ENCODE assay signal across 10 mouse cellular contexts in the genomic region with DNA sequence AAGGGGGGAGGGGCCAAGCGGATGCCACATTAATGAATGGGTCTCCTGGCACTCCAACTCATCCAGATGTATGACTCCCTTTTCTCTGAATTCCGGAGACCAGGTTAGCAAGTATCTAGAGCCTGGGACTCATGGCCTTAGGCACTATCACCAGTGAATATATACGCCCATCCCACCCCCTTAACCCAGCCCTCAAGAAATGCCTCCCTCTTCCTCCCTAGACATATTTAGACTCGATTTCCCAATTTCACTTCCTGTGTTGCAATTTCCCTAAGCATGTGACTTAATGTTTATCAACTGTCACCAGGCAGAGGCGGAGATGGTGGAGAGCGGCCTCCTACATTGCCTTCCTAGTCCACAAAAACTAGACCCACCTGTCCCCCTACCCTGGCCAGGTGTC. TPM values are rescaled to one million over a fixed set of nuclear protein-coding genes. Genes with fewer than 3 reads are reported as not detected.
DNase-seq lines count a peak whose midpoint lies in the region; ATAC-seq and TF ChIP-seq lines count a peak whose summit lies in the region.
"Had no signal": no experiment of that assay in that cellular context is flagged by ENCODE, and none has a peak within 500 bp of the region (broad histone marks: within the 10 kb centered on the region; RNA-seq: fewer than 3 reads in every experiment).

No protein-coding gene starts in this region.

- TF ChIP-seq CTCF in liver, postnatal 0 days (IDR thresholded peaks at IDR 0.05; ENCODE audit: low read depth), result no peak
- TF ChIP-seq CTCF in small intestine, adult 2 months (IDR thresholded peaks at IDR 0.05; ENCODE audit: extremely low read depth, insufficient read length, insufficient replicate concordance, low read depth, low read length), result no peak

- peak overlapping the region; percentile 84 for H3K27ac ChIP-seq in kidney, embryonic 16.5 days (ENCODE audit: low read length)
- peak overlapping the region; percentile 63 for H3K27ac ChIP-seq in liver, postnatal 0 days (ENCODE audit: low read depth)
- H3K27ac ChIP-seq in small intestine, adult 2 months (ENCODE audit: insufficient read depth, low read depth, low read length), result 0 out of 2 replicates have a peak overlapping the region, but pooled peaks have one; percentile 11
- no peak overlapping the region for H3K27ac ChIP-seq in forebrain, embryonic 11.5 days (ENCODE audit: low read depth, low read length)
- H3K27ac ChIP-seq: hindbrain, embryonic 15.5 days had no signal

- 47% methylated on average over 6 of the region's 6 CpGs for WGBS in kidney, embryonic 16.5 days
- WGBS in liver, postnatal 0 days (ENCODE audit: insufficient replicate concordance), result 19% methylated on average over 6 of the region's 6 CpGs
- 70% methylated on average over 6 of the region's 6 CpGs for WGBS in small intestine, adult 2 months
- 82% methylated on average over 6 of the region's 6 CpGs for WGBS in forebrain, embryonic 11.5 days

- H3K27me3 ChIP-seq in kidney, embryonic 16.5 days (ENCODE audit: insufficient read depth, low read length), result no peaks in the 10 kb centered on the region
- H3K27me3 ChIP-seq in liver, postnatal 0 days (ENCODE audit: insufficient read depth, low read length), result no peaks in the 10 kb centered on the region
- no peaks in the 10 kb centered on the region for H3K27me3 ChIP-seq in small intestine, adult 2 months (ENCODE audit: control insufficient read depth, insufficient read depth, low read length)
- H3K27me3 ChIP-seq in forebrain, embryonic 11.5 days (ENCODE audit: control insufficient read depth, insufficient read depth, low read length), result no peaks in the 10 kb centered on the region
- H3K27me3 ChIP-seq: hindbrain, embryonic 15.5 days had no signal

- H3K36me3 ChIP-seq in kidney, embryonic 16.5 days (ENCODE audit: insufficient read depth, low read length), result no peaks in the 10 kb centered on the region
- H3K36me3 ChIP-seq in liver, postnatal 0 days (replicated peaks; ENCODE audit: insufficient read depth, low read length), result no peaks in the 10 kb centered on the region
- H3K36me3 ChIP-seq in small intestine, adult 2 months (ENCODE audit: control insufficient read depth, insufficient read depth, low read length), result no peaks in the 10 kb centered on the region
- no peaks in the 10 kb centered on the region for H3K36me3 ChIP-seq in forebrain, embryonic 11.5 days (ENCODE audit: control insufficient read depth, insufficient read depth, low read length)
- H3K36me3 ChIP-seq: hindbrain, embryonic 15.5 days had no signal

- no peak for TF ChIP-seq POLR2A in small intestine, adult 2 months (IDR thresholded peaks at IDR 0.05; ENCODE audit: low read depth, low read length)

- no peak for DNase-seq in kidney, adult 18-20 months
- peak; percentile 31 for DNase-seq in fat pad, adult 2 months (ENCODE audit: extremely low read depth, low read depth, low spot score)
- peak; percentile 36 for DNase-seq in liver, postnatal 0 days
- DNase-seq in right cerebral cortex, postnatal 36 days (ENCODE audit: low spot score in 2 of 2), result no peak
- DNase-seq in forebrain, embryonic 11.5 days (ENCODE audit: low spot score), result no peak
- no peak for DNase-seq in left cerebral cortex, adult 18-20 months (ENCODE audit: low spot score in 2 of 2)

- no peak overlapping the region for H3K4me2 ChIP-seq in kidney, embryonic 16.5 days (replicated peaks; ENCODE audit: low read depth, low read length)
- H3K4me2 ChIP-seq in liver, postnatal 0 days (ENCODE audit: low read depth, low read length), result peak overlapping the region; percentile 48
- H3K4me2 ChIP-seq in forebrain, embryonic 11.5 days (ENCODE audit: low read depth, low read length, severe bottlenecking), result no peak overlapping the region
- H3K4me2 ChIP-seq: hindbrain, embryonic 15.5 days had no signal

- no peak overlapping the region for H3K9ac ChIP-seq in kidney, embryonic 16.5 days (replicated peaks; ENCODE audit: low read length)
- H3K9ac ChIP-seq in liver, postnatal 0 days (replicated peaks), result no peak overlapping the region
- no peak overlapping the region for H3K9ac ChIP-seq in forebrain, embryonic 11.5 days (ENCODE audit: low read length)
- H3K9ac ChIP-seq: hindbrain, embryonic 15.5 days had no signal

- peak; percentile 82 for TF ChIP-seq EP300 in liver, postnatal 0 days (IDR thresholded peaks at IDR 0.05; ENCODE audit: low read depth)

- H3K4me3 ChIP-seq in kidney, embryonic 16.5 days (ENCODE audit: low read length), result no peak overlapping the region
- H3K4me3 ChIP-seq in liver, postnatal 0 days (ENCODE audit: low read depth, low read length), result no peak overlapping the region
- no peak overlapping the region for H3K4me3 ChIP-seq in small intestine, adult 2 months (ENCODE audit: low read depth, low read length)
- no peak overlapping the region for H3K4me3 ChIP-seq in forebrain, embryonic 11.5 days (ENCODE audit: low read depth, low read length)
- H3K4me3 ChIP-seq: hindbrain, embryonic 15.5 days had no signal

- peaks cover 4% of the 10 kb centered on the region; the same call in 1 of the 2 replicates for H3K9me3 ChIP-seq in kidney, embryonic 16.5 days (ENCODE audit: low read length)
- H3K9me3 ChIP-seq in liver, postnatal 0 days (ENCODE audit: low read length), result no peaks in the 10 kb centered on the region
- H3K9me3 ChIP-seq in forebrain, embryonic 11.5 days (ENCODE audit: control insufficient read depth, low read length), result no peaks in the 10 kb centered on the region
- H3K9me3 ChIP-seq: hindbrain, embryonic 15.5 days had no signal

- no peak for ATAC-seq in kidney, embryonic 16.5 days (ENCODE audit: low FRiP score, low TSS enrichment)
- peak; percentile 68 for ATAC-seq in liver, postnatal 0 days
- ATAC-seq in forebrain, embryonic 11.5 days (replicated peaks; ENCODE audit: low FRiP score), result no peak

- H3K4me1 ChIP-seq in kidney, embryonic 16.5 days (ENCODE audit: insufficient read depth, low read length), result peaks cover 53% of the 10 kb centered on the region
- H3K4me1 ChIP-seq in liver, postnatal 0 days (ENCODE audit: insufficient read depth), result peaks cover 34% of the 10 kb centered on the region
- peaks cover 32% of the 10 kb centered on the region for H3K4me1 ChIP-seq in small intestine, adult 2 months (ENCODE audit: control insufficient read depth, insufficient read depth, insufficient read length, low read length)
- no peaks in the 10 kb centered on the region for H3K4me1 ChIP-seq in forebrain, embryonic 11.5 days (replicated peaks; ENCODE audit: control insufficient read depth, insufficient read depth, low read length)
- H3K4me1 ChIP-seq: hindbrain, embryonic 15.5 days had no signal

RNA-seq across cellular contexts. Expression of a gene that starts 9.3 kb away (rescaled TPM):
- polyA plus RNA-seq in kidney, embryonic 16.5 days (2015; fragmentation: Nextera tagmentation; extraction: Ambion mirVana), result not detected in 2 replicates
- polyA plus RNA-seq in liver, postnatal 0 days (2015; fragmentation: Nextera tagmentation; extraction: Ambion mirVana), result not detected in 2 replicates
- polyA plus RNA-seq in small intestine, adult 2 months (2012; rRNA removed), result not detected in 2 replicates
- polyA plus RNA-seq in forebrain, embryonic 11.5 days (2014; fragmentation: Nextera tagmentation; extraction: Ambion mirVana), result 0.40 TPM in 1 of 2 replicates, not detected in the other
- under 1 TPM in 1 of 2 experiments, not detected in 1; 0.49 TPM for total RNA-seq in left cerebral cortex, adult 18-20 months (2021)
- polyA plus RNA-seq: hindbrain, embryonic 15.5 days; limb, embryonic 11.5 days had no signal

RNA-seq across cellular contexts. Expression of a gene that starts 33.0 kb away (rescaled TPM):
- polyA plus RNA-seq in kidney, embryonic 16.5 days (2015; fragmentation: Nextera tagmentation; extraction: Ambion mirVana), result 366 and 377 TPM in 2 replicates
- 23.3 and 26.3 TPM in 2 replicates for polyA plus RNA-seq in liver, postnatal 0 days (2015; fragmentation: Nextera tagmentation; extraction: Ambion mirVana)
- 24.3 and 47.5 TPM in 2 replicates for polyA plus RNA-seq in small intestine, adult 2 months (2012; rRNA removed)
- 355 and 371 TPM in 2 replicates for polyA plus RNA-seq in forebrain, embryonic 11.5 days (2014; fragmentation: Nextera tagmentation; extraction: Ambion mirVana)
- total RNA-seq in left cerebral cortex, adult 18-20 months (2021), result 10 to 100 TPM; 81.2 to 81.9 TPM

RNA-seq across cellular contexts. Expression of a gene that starts 52.0 kb away (rescaled TPM):
- polyA plus RNA-seq in kidney, embryonic 16.5 days (2015; fragmentation: Nextera tagmentation; extraction: Ambion mirVana), result 6.6 and 7.8 TPM in 2 replicates
- polyA plus RNA-seq in liver, postnatal 0 days (2015; fragmentation: Nextera tagmentation; extraction: Ambion mirVana), result 2.7 and 2.8 TPM in 2 replicates
- 3.5 and 7.0 TPM in 2 replicates for polyA plus RNA-seq in small intestine, adult 2 months (2012; rRNA removed)
- polyA plus RNA-seq in forebrain, embryonic 11.5 days (2014; fragmentation: Nextera tagmentation; extraction: Ambion mirVana), result 10.1 and 10.4 TPM in 2 replicates
- 100 to 1,000 TPM; 121 to 123 TPM for total RNA-seq in left cerebral cortex, adult 18-20 months (2021)

Comparison
In these comparisons a context has a peak if more than half of its experiments do, and no peak if none do; other contexts are left out.
1. DNase-seq: peak in fat pad, adult 2 months (single experiment) and liver, postnatal 0 days (single experiment); none in kidney, adult 18-20 months (single experiment), right cerebral cortex, postnatal 36 days (0 of 2), forebrain, embryonic 11.5 days (single experiment) and left cerebral cortex, adult 18-20 months (0 of 2).